Mouse (Mus musculus): Measurements from ENCODE around the gene Traf7. TPM values are rescaled to one million over a fixed set of nuclear protein-coding genes. Genes with fewer than 3 reads are reported as not detected.

The Traf7 gene
- polyA plus RNA-seq, 1 experiment, result 113 TPM

DNA sequence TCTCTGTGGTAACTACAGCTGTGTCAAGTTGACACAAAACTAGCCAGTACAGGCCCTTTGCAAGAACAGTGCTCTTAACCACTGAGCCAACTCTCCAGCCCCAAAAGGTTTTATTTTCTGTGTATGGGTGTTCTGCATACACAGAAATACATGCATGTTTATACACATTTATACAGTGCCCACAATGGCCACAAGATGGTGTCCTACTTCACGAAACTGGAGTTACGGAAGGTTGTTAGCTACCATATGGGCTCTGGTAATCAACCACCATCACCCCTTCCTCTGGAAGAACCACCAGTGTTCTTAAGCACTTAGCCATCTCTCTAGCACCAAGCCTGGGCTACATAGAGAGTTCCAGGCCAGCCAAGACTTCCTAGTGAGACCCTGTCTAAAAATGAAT, 66.2 kb downstream of the Traf7 start:
- Histone ChIP-seq H3K27ac (ENCODE audit: insufficient read depth, low read depth, low read length) (no peak overlapping the region), H3K27me3 (ENCODE audit: control insufficient read depth, insufficient read depth, low read length) (no peaks in the 10 kb centered on the region), H3K36me3 (ENCODE audit: control insufficient read depth, insufficient read depth, low read length) (no peaks in the 10 kb centered on the region), H3K4me1 (ENCODE audit: control insufficient read depth, insufficient read depth, insufficient read length, low read length) (no peaks in the 10 kb centered on the region), H3K4me3 (ENCODE audit: low read depth, low read length) (no peak overlapping the region)
- WGBS, result 64% methylated on average over 2 of the region's 2 CpGs
- no peak for TF ChIP-seq CTCF (IDR thresholded peaks at IDR 0.05; ENCODE audit: extremely low read depth, insufficient read length, insufficient replicate concordance, low read depth, low read length)
- TF ChIP-seq POLR2A (IDR thresholded peaks at IDR 0.05; ENCODE audit: low read depth, low read length), result no peak

Other genes starting within 250 kb of the Traf7 start
- gene Abca17, start 176.9 kb downstream of the Traf7 start, polyA plus RNA-seq (2012; rRNA removed), result 0.01 TPM in 1 of 2 replicates, not detected in the other
- gene Abca3, start 176.0 kb downstream of the Traf7 start, polyA plus RNA-seq (2012; rRNA removed), result 14.2 and 37.0 TPM in 2 replicates
- 44.2 and 76.7 TPM in 2 replicates for gene Rnps1, start 113.4 kb downstream of the Traf7 start, polyA plus RNA-seq (2012; rRNA removed)
- 52.7 and 97.7 TPM in 2 replicates for gene Eci1, start 101.3 kb downstream of the Traf7 start, polyA plus RNA-seq (2012; rRNA removed)
- gene Dnase1l2, start 84.8 kb downstream of the Traf7 start, polyA plus RNA-seq (2012; rRNA removed), result 2.9 and 4.8 TPM in 2 replicates
- 52.9 and 74.5 TPM in 2 replicates for gene E4f1, start 57.6 kb downstream of the Traf7 start, polyA plus RNA-seq (2012; rRNA removed)
- 130 and 178 TPM in 2 replicates for gene Pgp, start 57.5 kb downstream of the Traf7 start, polyA plus RNA-seq (2012; rRNA removed)
- gene Bricd5, start 54.1 kb downstream of the Traf7 start, polyA plus RNA-seq (2012; rRNA removed), result 0.77 and 2.3 TPM in 2 replicates
- gene Mlst8, start 48.9 kb downstream of the Traf7 start, polyA plus RNA-seq (2012; rRNA removed), result 16.9 and 33.7 TPM in 2 replicates
- gene Caskin1, start 39.3 kb downstream of the Traf7 start, polyA plus RNA-seq (2012; rRNA removed), result 0.50 and 0.77 TPM in 2 replicates
- gene Rab26, start 6.3 kb upstream of the Traf7 start, polyA plus RNA-seq (2012; rRNA removed), result 1.2 and 6.1 TPM in 2 replicates
- 26.1 and 31.9 TPM in 2 replicates for gene Pkd1, start 21.9 kb upstream of the Traf7 start, polyA plus RNA-seq (2012; rRNA removed)
- gene Tsc2, start 104.7 kb upstream of the Traf7 start, polyA plus RNA-seq (2012; rRNA removed), result 52.8 and 83.5 TPM in 2 replicates
- 6.0 and 7.2 TPM in 2 replicates for gene Nthl1, start 104.7 kb upstream of the Traf7 start, polyA plus RNA-seq (2012; rRNA removed)
- 35.6 and 44.9 TPM in 2 replicates for gene Slc9a3r2, start 122.4 kb upstream of the Traf7 start, polyA plus RNA-seq (2012; rRNA removed)
- gene Npw, start 130.5 kb upstream of the Traf7 start, polyA plus RNA-seq (2012; rRNA removed), result 2.0 and 6.5 TPM in 2 replicates
- 41.1 and 85.8 TPM in 2 replicates for gene Zfp598, start 141.7 kb upstream of the Traf7 start, polyA plus RNA-seq (2012; rRNA removed)
- gene Syngr3, start 162.0 kb upstream of the Traf7 start, polyA plus RNA-seq (2012; rRNA removed), result 1.2 and 1.3 TPM in 2 replicates
- gene Gfer, start 168.2 kb upstream of the Traf7 start, polyA plus RNA-seq (2012; rRNA removed), result 22.8 and 35.9 TPM in 2 replicates
- gene Noxo1, start 168.3 kb upstream of the Traf7 start, polyA plus RNA-seq (2012; rRNA removed), result 57.7 and 115 TPM in 2 replicates
- gene Tbl3, start 179.7 kb upstream of the Traf7 start, polyA plus RNA-seq (2012; rRNA removed), result 26.0 and 49.6 TPM in 2 replicates
- gene Rnf151, start 190.1 kb upstream of the Traf7 start, polyA plus RNA-seq (2012; rRNA removed), result 0.19 TPM in 1 of 2 replicates, not detected in the other
- 1,627 and 2,207 TPM in 2 replicates for gene Rps2, start 190.2 kb upstream of the Traf7 start, polyA plus RNA-seq (2012; rRNA removed)
- gene Ndufb10, start 196.5 kb upstream of the Traf7 start, polyA plus RNA-seq (2012; rRNA removed), result 384 and 403 TPM in 2 replicates
- gene Rpl3l, start 199.9 kb upstream of the Traf7 start, polyA plus RNA-seq (2012; rRNA removed), result 0.11 and 0.19 TPM in 2 replicates
- gene Msrb1, start 208.7 kb upstream of the Traf7 start, polyA plus RNA-seq (2012; rRNA removed), result 29.5 and 54.2 TPM in 2 replicates
- gene Hs3st6, start 225.1 kb upstream of the Traf7 start, polyA plus RNA-seq (2012; rRNA removed), result 1.7 and 2.8 TPM in 2 replicates